ENCODE assay signal across 25 mouse cellular contexts in the genomic region with DNA sequence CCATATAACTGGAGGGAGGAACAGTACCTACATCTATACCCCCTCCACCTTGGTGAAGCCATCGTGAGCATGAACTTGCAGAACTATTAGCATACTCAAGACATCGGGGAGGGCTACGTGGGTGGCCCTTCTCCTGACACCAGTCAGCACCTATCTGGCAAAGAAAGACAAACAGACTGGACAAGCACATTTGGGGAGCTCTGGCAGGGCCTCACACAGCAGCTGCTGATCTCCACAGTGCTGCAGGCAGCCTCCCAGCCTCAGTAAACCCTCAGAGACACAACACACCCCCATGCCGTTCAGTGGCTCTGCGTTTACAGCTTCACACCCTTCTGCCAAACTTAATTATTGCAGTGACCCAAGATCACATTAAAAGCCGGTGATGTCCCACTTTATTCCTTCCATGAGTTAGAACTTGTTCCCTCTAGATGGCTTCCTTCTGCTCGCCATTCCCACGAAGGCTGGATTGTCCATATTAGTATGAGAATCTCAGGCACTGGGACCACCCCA.
DNase-seq lines count a peak whose midpoint lies in the region; ATAC-seq and TF ChIP-seq lines count a peak whose summit lies in the region.
"Had no signal": no experiment of that assay in that cellular context is flagged by ENCODE, and none has a peak within 500 bp of the region (broad histone marks: within the 10 kb centered on the region; RNA-seq: fewer than 3 reads in every experiment).

No protein-coding gene starts in this region.

- ATAC-seq in stomach, embryonic 15.5 days (ENCODE audit: insufficient read depth, low FRiP score, low read depth), result 0 out of 2 replicates have a peak, but pooled peaks have one; percentile 14
- ATAC-seq in stomach, postnatal 0 days (ENCODE audit: low FRiP score, low TSS enrichment), result no peak
- ATAC-seq in midbrain, postnatal 0 days (ENCODE audit: low FRiP score), result no peak
- ATAC-seq: activated CD4-positive, CD25-positive, alpha-beta regulatory T cell, adult 4 months; forebrain, embryonic 16.5 days; hindbrain, embryonic 16.5 days had no signal

- peaks cover 3% of the 10 kb centered on the region; the same call in 1 of the 2 replicates for H3K4me1 ChIP-seq in stomach, embryonic 15.5 days
- no peaks in the 10 kb centered on the region for H3K4me1 ChIP-seq in stomach, postnatal 0 days (replicated peaks; ENCODE audit: control insufficient read depth, insufficient read depth)
- H3K4me1 ChIP-seq in midbrain, postnatal 0 days (ENCODE audit: insufficient read depth, low read length), result no peaks in the 10 kb centered on the region
- H3K4me1 ChIP-seq: forebrain, embryonic 12.5 days; heart, embryonic 12.5 days; heart, embryonic 15.5 days had no signal

- H3K9me3 ChIP-seq in stomach, embryonic 15.5 days, result no peaks in the 10 kb centered on the region
- no peaks in the 10 kb centered on the region for H3K9me3 ChIP-seq in stomach, postnatal 0 days (ENCODE audit: control insufficient read depth, low read length)
- H3K9me3 ChIP-seq in midbrain, postnatal 0 days (ENCODE audit: low read length), result no peaks in the 10 kb centered on the region
- H3K9me3 ChIP-seq: embryonic facial prominence, embryonic 12.5 days; embryonic facial prominence, embryonic 15.5 days; forebrain, embryonic 12.5 days; heart, embryonic 12.5 days; heart, embryonic 15.5 days; hindbrain, embryonic 10.5 days; hindbrain, embryonic 13.5 days had no signal

- TF ChIP-seq EP300 in stomach, postnatal 0 days (optimal IDR thresholded peaks at IDR 0.05), result no peak

- WGBS in stomach, embryonic 15.5 days, result 39% methylated on average over 8 of the region's 8 CpGs
- WGBS in stomach, postnatal 0 days, result 39% methylated on average over 8 of the region's 8 CpGs
- 76% methylated on average over 8 of the region's 8 CpGs for WGBS in midbrain, postnatal 0 days

- peak; percentile 38 to 59 for DNase-seq in cerebellum, postnatal 10 days
- DNase-seq in cerebellum, postnatal 14 days, result no peak
- DNase-seq in kidney, postnatal 4 days, result peak; percentile 25 to 44
- no peak for DNase-seq in kidney, postnatal 36 days
- DNase-seq in stomach, postnatal 0 days (ENCODE audit: low spot score), result no peak
- DNase-seq in midbrain, postnatal 0 days (ENCODE audit: low spot score), result no peak
- DNase-seq: adrenal gland, adult 8-10 months; adrenal gland, postnatal 25 days; cerebellum, adult 11-12 months; cerebellum, adult 8-10 months; cerebellum, postnatal 25 days; gastrocnemius, postnatal 10 days; heart, adult 18-20 months; heart, postnatal 36 days had no signal

- H3K4me3 ChIP-seq in stomach, embryonic 15.5 days (replicated peaks), result no peak overlapping the region
- no peak overlapping the region for H3K4me3 ChIP-seq in stomach, postnatal 0 days (ENCODE audit: low read depth, low read length)
- no peak overlapping the region for H3K4me3 ChIP-seq in midbrain, postnatal 0 days (ENCODE audit: low read depth, low read length)
- H3K4me3 ChIP-seq: embryonic facial prominence, embryonic 12.5 days; embryonic facial prominence, embryonic 15.5 days; forebrain, embryonic 12.5 days; heart, embryonic 12.5 days; heart, embryonic 15.5 days; hindbrain, embryonic 10.5 days; hindbrain, embryonic 13.5 days had no signal

- H3K4me2 ChIP-seq in stomach, embryonic 15.5 days, result no peak overlapping the region
- H3K4me2 ChIP-seq in stomach, postnatal 0 days (replicated peaks; ENCODE audit: low read depth), result no peak overlapping the region
- H3K4me2 ChIP-seq in midbrain, postnatal 0 days (ENCODE audit: low read depth, low read length, poor library complexity, severe bottlenecking), result no peak overlapping the region
- H3K4me2 ChIP-seq: embryonic facial prominence, embryonic 12.5 days; embryonic facial prominence, embryonic 15.5 days; forebrain, embryonic 12.5 days; heart, embryonic 12.5 days; heart, embryonic 15.5 days; hindbrain, embryonic 13.5 days had no signal

- TF ChIP-seq CTCF in stomach, postnatal 0 days (IDR thresholded peaks at IDR 0.05; ENCODE audit: low read depth), result no peak
- no peak for TF ChIP-seq CTCF in midbrain, postnatal 0 days (IDR thresholded peaks at IDR 0.05)

- no peak overlapping the region for H3K27ac ChIP-seq in stomach, embryonic 15.5 days
- H3K27ac ChIP-seq in stomach, postnatal 0 days (replicated peaks), result no peak overlapping the region
- H3K27ac ChIP-seq in midbrain, postnatal 0 days (ENCODE audit: low read depth, low read length), result no peak overlapping the region
- H3K27ac ChIP-seq: embryonic facial prominence, embryonic 12.5 days; embryonic facial prominence, embryonic 15.5 days; forebrain, embryonic 12.5 days; heart, embryonic 15.5 days; hindbrain, embryonic 10.5 days; hindbrain, embryonic 13.5 days had no signal

- no peaks in the 10 kb centered on the region for H3K27me3 ChIP-seq in stomach, embryonic 15.5 days (replicated peaks)
- no peaks in the 10 kb centered on the region for H3K27me3 ChIP-seq in stomach, postnatal 0 days (ENCODE audit: control insufficient read depth, insufficient read depth, low read length)
- no peaks in the 10 kb centered on the region for H3K27me3 ChIP-seq in midbrain, postnatal 0 days (ENCODE audit: insufficient read depth, low read length)
- H3K27me3 ChIP-seq: embryonic facial prominence, embryonic 12.5 days; embryonic facial prominence, embryonic 15.5 days; forebrain, embryonic 12.5 days; heart, embryonic 12.5 days; heart, embryonic 15.5 days; hindbrain, embryonic 13.5 days had no signal

- no peaks in the 10 kb centered on the region for H3K36me3 ChIP-seq in stomach, embryonic 15.5 days
- no peaks in the 10 kb centered on the region for H3K36me3 ChIP-seq in stomach, postnatal 0 days (ENCODE audit: control insufficient read depth, insufficient read depth, low read length)
- H3K36me3 ChIP-seq in midbrain, postnatal 0 days (ENCODE audit: insufficient read depth, low read length), result no peaks in the 10 kb centered on the region
- H3K36me3 ChIP-seq: embryonic facial prominence, embryonic 12.5 days; embryonic facial prominence, embryonic 15.5 days; forebrain, embryonic 12.5 days; heart, embryonic 12.5 days; heart, embryonic 15.5 days; hindbrain, embryonic 10.5 days; hindbrain, embryonic 13.5 days had no signal

- no peak overlapping the region for H3K9ac ChIP-seq in stomach, embryonic 15.5 days
- H3K9ac ChIP-seq in stomach, postnatal 0 days (ENCODE audit: low read length), result no peak overlapping the region
- no peak overlapping the region for H3K9ac ChIP-seq in midbrain, postnatal 0 days (replicated peaks; ENCODE audit: low read length, poor library complexity, severe bottlenecking)
- H3K9ac ChIP-seq: embryonic facial prominence, embryonic 12.5 days; embryonic facial prominence, embryonic 15.5 days; forebrain, embryonic 12.5 days; heart, embryonic 12.5 days; heart, embryonic 15.5 days; hindbrain, embryonic 13.5 days had no signal

Comparison
In these comparisons a context has a peak if more than half of its experiments do, and no peak if none do; other contexts are left out.
1. DNase-seq: peak in cerebellum, postnatal 10 days (2 of 2) and kidney, postnatal 4 days (2 of 2); none in cerebellum, postnatal 14 days (0 of 2), kidney, postnatal 36 days (0 of 2), stomach, postnatal 0 days (single experiment) and midbrain, postnatal 0 days (single experiment).